Mouse (Mus musculus) telencephalon, adult 2 months (tissue): Measurements from ENCODE around the gene Gm10959.
A peak's percentile ranks its signal among the peaks of the same experiment; 100 is the strongest.
"Not testable (repeated sequence)": the region's sequence is repeated elsewhere in the genome, so short reads cannot be mapped to it uniquely, and the experiment has no call there.

Source experiments
- DNase-seq: peaks from one replicate; pipeline ENCODE4 v3.0.0-alpha.2; 2011; ENCODE audit warnings: low read depth, low spot score

Gene Gm10959

GRCm38 (mm10) chr3:122919260-122919659 is at the start of gene Gm10959:
Gene Gm10959, minus strand, starts transcription at chr3:122919360.
- DNase-seq = no peak

GRCm38 (mm10) chr3:122968391-122968790 is 49.2 kb upstream of the Gm10959 start:
- no peak for DNase-seq

- no peak for DNase-seq
Measured at GRCm38 (mm10) chr3:122964301-122964700, 45.1 kb upstream of the Gm10959 start.

- no peak for DNase-seq
Measured at GRCm38 (mm10) chr3:122950129-122950528, 31.0 kb upstream of the Gm10959 start.

- no peak for DNase-seq
Measured at GRCm38 (mm10) chr3:122943387-122943890, 24.3 kb upstream of the Gm10959 start.

- no peak for DNase-seq
Measured at GRCm38 (mm10) chr3:122939215-122939614, 20.1 kb upstream of the Gm10959 start.

GRCm38 (mm10) chr3:122937176-122937575 is 18.0 kb upstream of the Gm10959 start:
- not testable (repeated sequence) for DNase-seq

- DNase-seq = no peak
Measured at GRCm38 (mm10) chr3:122932466-122932865, 13.3 kb upstream of the Gm10959 start.

GRCm38 (mm10) chr3:122929723-122930122 is 10.6 kb upstream of the Gm10959 start:
- DNase-seq = peak; percentile 73

- DNase-seq = peak; percentile 88
Measured at GRCm38 (mm10) chr3:122924009-122924914, 5.1 kb upstream of the Gm10959 start, which contains the start of gene 1810037I17Rik. Gene 1810037I17Rik, plus strand, starts transcription at chr3:122924203.

GRCm38 (mm10) chr3:122923147-122923546 is 4.0 kb upstream of the Gm10959 start:
- DNase-seq = no peak

GRCm38 (mm10) chr3:122921676-122922527 is 2.7 kb upstream of the Gm10959 start:
- DNase-seq = no peak

- no peak for DNase-seq
Measured at GRCm38 (mm10) chr3:122920572-122921435, 1.6 kb upstream of the Gm10959 start.

GRCm38 (mm10) chr3:122918672-122919071 is 488 bp downstream of the Gm10959 start:
- DNase-seq = no peak

GRCm38 (mm10) chr3:122916191-122916680 is 2.9 kb downstream of the Gm10959 start:
- no peak for DNase-seq

- DNase-seq = no peak
Measured at GRCm38 (mm10) chr3:122915493-122915892, 3.7 kb downstream of the Gm10959 start.

GRCm38 (mm10) chr3:122907841-122908240 is 11.3 kb downstream of the Gm10959 start:
- no peak for DNase-seq

- DNase-seq = peak; percentile 35
Measured at GRCm38 (mm10) chr3:122903746-122904433, 15.3 kb downstream of the Gm10959 start.

GRCm38 (mm10) chr3:122898254-122898653 is 20.9 kb downstream of the Gm10959 start:
- DNase-seq = no peak

- no peak for DNase-seq
Measured at GRCm38 (mm10) chr3:122895189-122895731, 23.9 kb downstream of the Gm10959 start.
